Mouse (Mus musculus): ENCODE results near the gene Helq.

The Helq gene

GRCm38 (mm10) chr5:100787527-100787926 is 10.9 kb downstream of the Helq start:
- in situ Hi-C loops (cut with MboI; ENCODE audit: low sequenced_read_pairs) = loop anchor here (25.0 kb wide), 1 partner anchor 225 kb away; the partner anchor contains the start of gene Plac8

- in situ Hi-C loops (cut with MboI; ENCODE audit: low sequenced_read_pairs) = loop anchor here (25.0 kb wide), 1 partner anchor 217 kb away; the partner anchor contains the start of gene Plac8
These were observed 19.4 kb downstream of the Helq start for GRCm38 (mm10) chr5:100779002-100779401.

GRCm38 (mm10) chr5:100776900-100777299 is 21.5 kb downstream of the Helq start:
- in situ Hi-C loops (cut with MboI; ENCODE audit: low sequenced_read_pairs) = loop anchor here (25.0 kb wide), 1 partner anchor 215 kb away; the partner anchor contains the start of gene Plac8

GRCm38 (mm10) chr5:100775778-100776404 is 22.5 kb downstream of the Helq start:
- in situ Hi-C loops (cut with MboI; ENCODE audit: low sequenced_read_pairs) = loop anchor here (25.0 kb wide), 1 partner anchor 214 kb away; the partner anchor contains the start of gene Plac8

- in situ Hi-C loops (cut with MboI; ENCODE audit: low sequenced_read_pairs) = no loop called here
These were observed 26.8 kb downstream of the Helq start for GRCm38 (mm10) chr5:100771575-100771974.

GRCm38 (mm10) chr5:100766026-100766425 is 32.4 kb downstream of the Helq start:
- in situ Hi-C loops (cut with MboI; ENCODE audit: low sequenced_read_pairs) = no loop called here

GRCm38 (mm10) chr5:100761736-100762135 is 36.7 kb downstream of the Helq start:
- in situ Hi-C loops (cut with MboI; ENCODE audit: low sequenced_read_pairs) = no loop called here

GRCm38 (mm10) chr5:100760049-100760663 is 38.2 kb downstream of the Helq start:
- in situ Hi-C loops (cut with MboI; ENCODE audit: low sequenced_read_pairs) = no loop called here

GRCm38 (mm10) chr5:100758121-100758520 is 40.3 kb downstream of the Helq start:
- in situ Hi-C loops (cut with MboI; ENCODE audit: low sequenced_read_pairs) = no loop called here

- in situ Hi-C loops (cut with MboI; ENCODE audit: low sequenced_read_pairs) = no loop called here
These were observed 45.0 kb downstream of the Helq start for GRCm38 (mm10) chr5:100753407-100753806.

- in situ Hi-C loops (cut with MboI; ENCODE audit: low sequenced_read_pairs) = no loop called here
These were observed 46.7 kb downstream of the Helq start for GRCm38 (mm10) chr5:100751655-100752054.

- in situ Hi-C loops (cut with MboI; ENCODE audit: low sequenced_read_pairs) = no loop called here
These were observed 47.7 kb downstream of the Helq start for GRCm38 (mm10) chr5:100750617-100751255.

- in situ Hi-C loops (cut with MboI; ENCODE audit: low sequenced_read_pairs) = no loop called here
These were observed 59.6 kb downstream of the Helq start for GRCm38 (mm10) chr5:100738802-100739201.

- in situ Hi-C loops (cut with MboI; ENCODE audit: low sequenced_read_pairs) = no loop called here
These were observed 61.5 kb downstream of the Helq start for GRCm38 (mm10) chr5:100736919-100737318.

- in situ Hi-C loops (cut with MboI; ENCODE audit: low sequenced_read_pairs) = no loop called here
These were observed 63.9 kb downstream of the Helq start for GRCm38 (mm10) chr5:100734535-100734934.

- in situ Hi-C loops (cut with MboI; ENCODE audit: low sequenced_read_pairs) = no loop called here
These were observed 69.6 kb downstream of the Helq start for GRCm38 (mm10) chr5:100728757-100729156.

- in situ Hi-C loops (cut with MboI; ENCODE audit: low sequenced_read_pairs) = no loop called here
These were observed 72.4 kb downstream of the Helq start for GRCm38 (mm10) chr5:100726001-100726400.

GRCm38 (mm10) chr5:100719235-100720088 is 78.9 kb downstream of the Helq start, which contains the start of gene Hpse:
Gene Hpse, minus strand, starts transcription at chr5:100719716.
- in situ Hi-C loops (cut with MboI; ENCODE audit: low sequenced_read_pairs) = no loop called here

- in situ Hi-C loops (cut with MboI; ENCODE audit: low sequenced_read_pairs) = no loop called here
These were observed 81.6 kb downstream of the Helq start for GRCm38 (mm10) chr5:100716762-100717161.

Measured in CH12F3 (cell line).